In genomic region chr10:120399846-120400510, GRCm38 (mm10) we compare ENCODE assay signal across 14 mouse cellular contexts.
DNase-seq lines count a peak whose midpoint lies in the region; ATAC-seq and TF ChIP-seq lines count a peak whose summit lies in the region.
"Had no signal": no experiment of that assay in that cellular context is flagged by ENCODE, and none has a peak within 500 bp of the region (broad histone marks: within the 10 kb centered on the region; RNA-seq: fewer than 3 reads in every experiment).

No protein-coding gene starts in this region.

- peak overlapping the region; percentile 32; the same call in 1 of the 2 replicates for H3K27ac ChIP-seq in heart, embryonic 16.5 days (ENCODE audit: low read length)
- peak overlapping the region; percentile 80 for H3K27ac ChIP-seq in limb, embryonic 11.5 days (replicated peaks; ENCODE audit: low read depth, low read length)
- no peak overlapping the region for H3K27ac ChIP-seq in cerebellum, adult 2 months (ENCODE audit: insufficient read depth, low read length)

- no peak overlapping the region for H3K9ac ChIP-seq in heart, embryonic 16.5 days (ENCODE audit: low read length)
- H3K9ac ChIP-seq in limb, embryonic 11.5 days (ENCODE audit: low read length), result no peak overlapping the region

- H3K4me1 ChIP-seq in heart, embryonic 16.5 days (ENCODE audit: control insufficient read depth, insufficient read depth, low read length), result peaks cover 16% of the 10 kb centered on the region
- H3K4me1 ChIP-seq in limb, embryonic 11.5 days (ENCODE audit: control insufficient read depth, insufficient read depth, low read length), result peaks cover 46% of the 10 kb centered on the region
- no peaks in the 10 kb centered on the region for H3K4me1 ChIP-seq in cerebellum, adult 2 months (ENCODE audit: control insufficient read depth, insufficient read depth, low read length)

- no peak overlapping the region for H3K4me2 ChIP-seq in heart, embryonic 16.5 days (ENCODE audit: low read depth, low read length)
- peak overlapping the region; percentile 15; the same call in 1 of the 2 replicates for H3K4me2 ChIP-seq in limb, embryonic 11.5 days (ENCODE audit: low read depth, severe bottlenecking)

- H3K9me3 ChIP-seq in heart, embryonic 16.5 days (replicated peaks; ENCODE audit: control insufficient read depth, low read length), result no peaks in the 10 kb centered on the region
- no peaks in the 10 kb centered on the region for H3K9me3 ChIP-seq in limb, embryonic 11.5 days (ENCODE audit: control insufficient read depth, low read length)

- ATAC-seq in heart, embryonic 16.5 days (replicated peaks; ENCODE audit: extremely low read depth, insufficient read depth, low FRiP score), result no peak
- no peak for ATAC-seq in limb, embryonic 11.5 days (ENCODE audit: insufficient number of reproducible peaks, low FRiP score, low TSS enrichment, low read depth)
- ATAC-seq: midbrain, embryonic 16.5 days had no signal

- no peak overlapping the region for H3K4me3 ChIP-seq in heart, embryonic 16.5 days (ENCODE audit: low read length)
- H3K4me3 ChIP-seq in limb, embryonic 11.5 days (ENCODE audit: low read depth, low read length), result no peak overlapping the region
- no peak overlapping the region for H3K4me3 ChIP-seq in cerebellum, adult 2 months (replicated peaks; ENCODE audit: insufficient read depth, low read depth, low read length)
- H3K4me3 ChIP-seq: erythroblast, embryonic 14.5 days had no signal

- 62% methylated on average over 9 of the region's 9 CpGs for WGBS in heart, embryonic 16.5 days
- WGBS in limb, embryonic 11.5 days, result 19% methylated on average over 9 of the region's 9 CpGs
- WGBS in cerebellum, adult 2 months, result 88% methylated on average over 9 of the region's 9 CpGs

- no peaks in the 10 kb centered on the region for H3K27me3 ChIP-seq in heart, embryonic 16.5 days (ENCODE audit: control insufficient read depth, insufficient read depth, low read length)
- H3K27me3 ChIP-seq in limb, embryonic 11.5 days (ENCODE audit: control insufficient read depth, insufficient read depth, low read length), result no peaks in the 10 kb centered on the region
- no peaks in the 10 kb centered on the region; the same call in 1 of the 2 replicates for H3K27me3 ChIP-seq in cerebellum, adult 2 months (ENCODE audit: control insufficient read depth, insufficient read depth, low read length)

- H3K36me3 ChIP-seq in heart, embryonic 16.5 days (ENCODE audit: control insufficient read depth, insufficient read depth), result no peaks in the 10 kb centered on the region
- H3K36me3 ChIP-seq in limb, embryonic 11.5 days (ENCODE audit: control insufficient read depth, insufficient read depth, low read length), result 0 out of 2 replicates have a peak, but pooled peaks cover 5% of the 10 kb centered on the region

- no peak for TF ChIP-seq CTCF in cerebellum, adult 2 months (IDR thresholded peaks at IDR 0.05; ENCODE audit: borderline replicate concordance, insufficient read depth, low read depth, low read length)

- no peak for DNase-seq in heart, adult 11 months
- DNase-seq in 3T3-L1 (ENCODE audit: low read depth, low spot score), result peak; percentile 79
- peak; percentile 58 for DNase-seq in embryo, embryonic 11 days
- no peak for DNase-seq in limb, embryonic 11.5 days (ENCODE audit: low spot score)
- DNase-seq in cerebellum, adult 2 months, result no peak
- no peak for DNase-seq in adrenal gland, postnatal 14 days
- DNase-seq: cerebellum, adult 9-10 months; kidney, adult 18-20 months; liver; lung, postnatal 36 days; thymus, postnatal 4 days had no signal

- TF ChIP-seq POLR2A in cerebellum, adult 2 months (IDR thresholded peaks at IDR 0.05; ENCODE audit: borderline replicate concordance, insufficient read depth, low read length), result no peak

Comparison
In these comparisons a context has a peak if more than half of its experiments do, and no peak if none do; other contexts are left out.
1. DNase-seq: peak in 3T3-L1 (single experiment) and embryo, embryonic 11 days (single experiment); none in heart, adult 11 months (single experiment), limb, embryonic 11.5 days (single experiment), cerebellum, adult 2 months (0 of 2) and adrenal gland, postnatal 14 days (single experiment).